Mouse (Mus musculus) sigmoid colon, adult 10 weeks (tissue): ENCODE data around the gene Rpp14. TPM values are rescaled to one million over a fixed set of nuclear protein-coding genes. Genes with fewer than 3 reads are reported as not detected.

Source experiments
- polyA plus RNA-seq: library from polyadenylated mRNA; stranded (reverse); fragments of 350-450 nt; fragmentation: Illumina TruSeq; extraction: RNeasy Lipid Tissue Mini Kit (QIAGEN cat#74804); gene quantifications from one replicate; pipeline ENCODE4 v1.2.3, GENCODE M21; 2014; ENCODE audit warnings: low read depth, low replicate concordance

Gene Rpp14
- 39.5 TPM for polyA plus RNA-seq

DNA sequence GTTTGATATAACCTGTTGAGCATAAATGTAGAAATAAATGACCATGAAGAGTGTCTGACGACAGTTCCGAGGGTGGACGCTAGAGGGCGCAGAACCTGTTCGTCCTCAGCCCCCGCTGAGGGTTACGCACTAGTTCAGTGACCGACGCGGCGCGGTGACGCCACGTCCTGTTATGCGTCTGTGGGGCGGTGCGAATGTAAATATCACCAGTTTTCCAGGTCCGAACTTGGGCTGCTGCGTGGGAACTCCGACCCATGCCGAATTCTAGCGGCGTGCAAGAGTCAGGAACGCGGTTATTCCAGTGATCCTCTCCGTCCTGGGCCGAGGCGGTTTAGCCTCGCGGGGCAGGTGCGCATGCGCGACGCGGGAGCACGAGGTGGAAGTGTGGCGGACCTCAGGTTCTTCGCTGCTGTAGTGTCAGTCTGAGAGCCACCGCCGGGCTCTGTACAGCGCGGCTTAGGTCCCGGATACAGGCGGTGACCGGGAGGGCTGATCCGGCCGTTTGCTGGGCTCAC is at the start of gene Rpp14:
Rpp14 (plus strand) TSS at position 203 of the 515 bp plus-strand sequence.

DNA sequence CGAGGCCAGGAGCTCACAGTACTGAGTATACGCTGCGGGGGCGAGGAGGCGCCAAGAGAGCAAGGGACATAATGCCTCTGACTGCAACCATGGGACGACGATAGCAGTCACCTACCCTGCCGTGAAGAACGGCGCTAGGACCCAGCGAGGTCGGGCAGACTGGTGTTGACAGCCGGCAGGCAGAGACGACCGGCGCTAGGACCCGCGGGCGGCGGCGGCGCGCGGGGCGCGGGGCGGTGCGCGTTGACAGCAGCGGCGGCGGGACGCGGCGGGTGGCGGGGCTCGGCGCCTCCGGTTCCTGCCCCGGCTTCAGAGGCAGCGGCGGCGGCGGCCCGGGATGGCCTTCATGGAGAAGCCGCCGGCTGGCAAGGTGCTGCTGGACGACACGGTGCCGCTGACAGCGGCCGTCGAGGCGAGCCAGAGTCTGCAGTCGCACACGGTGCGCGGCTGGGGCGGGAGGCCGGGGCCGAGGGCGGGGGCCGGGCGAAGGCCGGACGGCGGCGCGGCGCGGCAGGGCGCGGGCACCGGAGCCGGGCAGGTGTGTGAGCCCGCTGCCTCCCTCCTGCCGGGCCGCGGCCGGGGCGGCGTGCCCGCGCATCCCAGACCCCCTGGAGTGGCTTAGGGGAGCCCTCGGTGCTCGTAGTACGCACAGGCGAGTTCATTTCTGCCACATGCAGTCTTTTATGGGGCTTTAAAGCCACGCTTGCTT is 18.0 kb downstream of the Rpp14 start, which contains the start of gene Pxk:
Pxk (plus strand) TSS at position 234 of the 709 bp plus-strand sequence.

Other genes starting within 250 kb of the Rpp14 start
- not detected for gene Gm45521, start 123.1 kb upstream of the Rpp14 start, polyA plus RNA-seq
- 2.2 TPM for gene Dnase1l3, start 85.8 kb upstream of the Rpp14 start, polyA plus RNA-seq
- 13.3 TPM for gene Abhd6, start 77.5 kb upstream of the Rpp14 start, polyA plus RNA-seq
- gene Pxk, start 17.8 kb downstream of the Rpp14 start, polyA plus RNA-seq, result 60.5 TPM
- 234 TPM for gene Pdhb, start 92.7 kb downstream of the Rpp14 start, polyA plus RNA-seq
- 23.4 TPM for gene Kctd6, start 133.8 kb downstream of the Rpp14 start, polyA plus RNA-seq
- 0.47 TPM for gene Acox2, start 179.0 kb downstream of the Rpp14 start, polyA plus RNA-seq
- gene Fam107a, start 237.7 kb downstream of the Rpp14 start, polyA plus RNA-seq, result 2.1 TPM